Mouse (Mus musculus) neutrophil, adult 65 days (primary cell): ENCODE measurements around the gene Kdm6b. TPM values are rescaled to one million over a fixed set of nuclear protein-coding genes. Genes with fewer than 3 reads are reported as not detected.

Source experiments
- total RNA-seq: library from RNA; stranded (reverse); gene quantifications from 2 replicates; pipeline ENCODE4 v1.2.4, GENCODE M21; 2023

The Kdm6b gene
- 256 and 289 TPM in 2 replicates for total RNA-seq

GRCm38 (mm10) chr11:69413221-69414181 is at the start of gene Kdm6b:
Kdm6b (minus strand) TSS chr11:69413675.

GRCm38 (mm10) chr11:69398059-69398458 is 15.4 kb downstream of the Kdm6b start, which contains the start of gene Tmem88:
Tmem88 (minus strand) TSS chr11:69398234.

GRCm38 (mm10) chr11:69395235-69395633 is 18.2 kb downstream of the Kdm6b start, which contains the start of the genes Naa38 and Cyb5d1:
Naa38 (plus strand) TSS chr11:69395487.
Cyb5d1 (minus strand) TSS chr11:69395631.

GRCm38 (mm10) chr11:69369215-69369989 is 44.1 kb downstream of the Kdm6b start, which contains the start of gene Chd3:
Chd3 (minus strand) TSS chr11:69369406.

Other genes with a start within 250 kb of the Kdm6b start
- 0.13 TPM in 1 of 2 replicates, not detected in the other for gene Alox8, start 215.8 kb downstream of the Kdm6b start, total RNA-seq
- gene Gucy2e, start 176.6 kb downstream of the Kdm6b start, total RNA-seq, result not detected in 2 replicates
- 10.1 and 10.6 TPM in 2 replicates for gene Cntrob, start 89.9 kb downstream of the Kdm6b start, total RNA-seq
- 39.8 and 44.7 TPM in 2 replicates for gene Trappc1, start 89.7 kb downstream of the Kdm6b start, total RNA-seq
- gene Kcnab3, start 87.4 kb downstream of the Kdm6b start, total RNA-seq, result 0.52 TPM in 1 of 2 replicates, not detected in the other
- 0.66 and 0.93 TPM in 2 replicates for gene Rnf227, start 73.2 kb downstream of the Kdm6b start, total RNA-seq
- gene Chd3, start 44.3 kb downstream of the Kdm6b start, total RNA-seq, result 11.1 and 13.1 TPM in 2 replicates
- gene Naa38, start 18.2 kb downstream of the Kdm6b start, total RNA-seq, result 20.3 and 25.1 TPM in 2 replicates
- 27.9 and 30.6 TPM in 2 replicates for gene Cyb5d1, start 18.0 kb downstream of the Kdm6b start, total RNA-seq
- 3.1 and 3.2 TPM in 2 replicates for gene Tmem88, start 15.4 kb downstream of the Kdm6b start, total RNA-seq
- 2.1 and 6.3 TPM in 2 replicates for gene Dnah2, start 135.4 kb upstream of the Kdm6b start, total RNA-seq
- gene Efnb3, start 146.5 kb upstream of the Kdm6b start, total RNA-seq, result 0.23 and 0.28 TPM in 2 replicates
- gene Wrap53, start 166.6 kb upstream of the Kdm6b start, total RNA-seq, result 9.3 and 11.2 TPM in 2 replicates
- gene Trp53, start 166.7 kb upstream of the Kdm6b start, total RNA-seq, result 33.7 and 43.7 TPM in 2 replicates
- not detected in 2 replicates for gene Atp1b2, start 192.3 kb upstream of the Kdm6b start, total RNA-seq
- gene Shbg, start 204.2 kb upstream of the Kdm6b start, total RNA-seq, result not detected in 2 replicates
- not detected in 2 replicates for gene Sat2, start 208.3 kb upstream of the Kdm6b start, total RNA-seq
- 43.9 and 65.2 TPM in 2 replicates for gene Fxr2, start 219.3 kb upstream of the Kdm6b start, total RNA-seq
- 0.95 TPM in 1 of 2 replicates, not detected in the other for gene Sox15, start 241.6 kb upstream of the Kdm6b start, total RNA-seq
- gene Mpdu1, start 249.0 kb upstream of the Kdm6b start, total RNA-seq, result 67.2 and 77.6 TPM in 2 replicates